Mouse (Mus musculus): ENCODE results near the gene Ltbp3.

Ltbp3 gene

GRCm38 (mm10) chr19:5750951-5751350 lies 10.2 kb downstream of the Ltbp3 start:
- no peak for DNase-seq (ENCODE audit: low read depth, low spot score)

- DNase-seq (ENCODE audit: low read depth, low spot score) = no peak
These were observed 11.0 kb downstream of the Ltbp3 start for GRCm38 (mm10) chr19:5751742-5752141.

GRCm38 (mm10) chr19:5756321-5756985 lies 15.7 kb downstream of the Ltbp3 start:
- DNase-seq (ENCODE audit: low read depth, low spot score) = no peak

DNA sequence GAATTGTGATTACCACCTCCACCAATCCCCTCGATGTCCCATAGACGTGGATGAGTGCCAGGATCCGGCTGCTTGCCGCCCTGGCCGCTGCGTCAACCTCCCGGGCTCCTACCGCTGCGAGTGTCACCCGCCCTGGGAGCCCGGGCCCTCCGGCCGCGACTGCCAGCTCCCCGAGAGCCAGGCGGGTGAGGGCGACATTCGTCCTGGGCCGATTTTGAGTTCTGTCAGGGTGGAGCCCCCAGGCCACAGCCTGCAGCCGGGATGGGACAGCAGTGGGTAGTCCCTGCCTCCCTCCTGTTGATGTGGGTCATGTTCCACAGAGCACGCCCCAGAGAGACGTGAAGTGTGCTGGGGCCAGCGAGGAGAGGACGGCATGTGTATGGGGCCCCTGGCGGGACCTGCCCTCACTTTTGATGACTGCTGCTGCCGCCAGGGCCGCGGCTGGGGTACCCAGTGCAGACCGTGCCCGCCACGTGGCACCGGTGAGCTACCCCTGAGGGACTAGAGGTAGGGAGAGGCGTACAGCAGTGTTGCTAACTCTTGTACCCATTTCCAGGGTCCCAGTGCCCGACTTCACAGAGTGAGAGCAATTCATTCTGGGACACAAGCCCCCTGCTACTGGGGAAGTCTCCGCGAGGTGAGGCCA lies 16.4 kb downstream of the Ltbp3 start:
- no peak for DNase-seq (ENCODE audit: low read depth, low spot score)

DNA sequence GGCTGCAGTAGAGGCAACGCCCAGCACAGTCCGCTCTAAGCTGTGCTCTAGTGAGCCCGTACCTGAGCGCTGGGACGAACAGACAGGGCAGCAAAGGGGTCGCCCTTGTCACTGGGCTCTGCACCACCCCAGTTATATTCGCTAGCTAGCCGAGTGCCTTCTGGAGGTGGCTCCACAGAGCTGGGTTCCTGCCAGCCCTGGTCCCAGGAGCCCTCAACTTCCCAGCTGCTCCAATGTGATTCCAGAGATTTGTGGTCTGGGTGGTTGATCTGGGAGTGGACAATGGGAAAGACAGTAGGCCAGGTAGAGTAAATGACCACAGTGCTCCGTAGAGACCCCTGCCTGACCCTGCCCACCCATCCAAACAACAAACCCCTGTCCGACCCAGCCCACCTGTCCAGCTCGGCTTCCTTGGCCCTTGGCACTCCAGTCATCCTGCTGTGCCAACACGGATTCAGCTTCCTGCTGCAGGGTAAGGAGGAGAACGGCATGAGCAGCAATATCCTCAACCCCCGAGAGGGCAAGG lies 18.2 kb downstream of the Ltbp3 start:
- no peak for DNase-seq (ENCODE audit: low read depth, low spot score)

- DNase-seq (ENCODE audit: low read depth, low spot score) = no peak
These were observed 22.5 kb downstream of the Ltbp3 start for GRCm38 (mm10) chr19:5763163-5763562.

DNA sequence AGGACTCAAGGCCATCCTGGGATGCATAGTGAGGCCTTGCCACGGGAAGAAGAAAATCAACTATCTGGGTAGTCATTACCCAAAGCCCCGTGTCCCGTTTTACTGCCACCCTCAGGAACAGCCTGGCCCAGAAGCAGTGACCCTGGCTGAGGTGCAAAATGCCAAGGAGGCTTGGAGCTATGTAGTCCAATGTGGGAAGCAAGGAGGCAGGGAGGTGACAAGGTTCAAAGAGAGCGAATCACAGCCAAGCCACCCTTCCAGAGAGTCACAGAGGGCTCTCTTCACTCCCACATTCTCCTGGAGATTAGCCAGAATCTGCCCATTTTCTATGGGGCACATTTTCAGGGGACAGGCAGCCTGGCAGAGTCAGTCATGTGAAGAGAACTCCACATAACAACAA lies 26.6 kb downstream of the Ltbp3 start:
- no peak for DNase-seq (ENCODE audit: low read depth, low spot score)

- DNase-seq (ENCODE audit: low read depth, low spot score) = peak; percentile 29
These were observed 29.6 kb downstream of the Ltbp3 start for GRCm38 (mm10) chr19:5770311-5770710.

- peak; percentile 89 for DNase-seq (ENCODE audit: low read depth, low spot score)
These were observed 30.5 kb downstream of the Ltbp3 start, which contains the start of gene Scyl1 for GRCm38 (mm10) chr19:5770925-5771860. TSS of gene Scyl1 (minus strand) at chr19:5771419.

- DNase-seq (ENCODE audit: low read depth, low spot score) = no peak
These were observed 36.8 kb downstream of the Ltbp3 start for GRCm38 (mm10) chr19:5777387-5778032.

DNA sequence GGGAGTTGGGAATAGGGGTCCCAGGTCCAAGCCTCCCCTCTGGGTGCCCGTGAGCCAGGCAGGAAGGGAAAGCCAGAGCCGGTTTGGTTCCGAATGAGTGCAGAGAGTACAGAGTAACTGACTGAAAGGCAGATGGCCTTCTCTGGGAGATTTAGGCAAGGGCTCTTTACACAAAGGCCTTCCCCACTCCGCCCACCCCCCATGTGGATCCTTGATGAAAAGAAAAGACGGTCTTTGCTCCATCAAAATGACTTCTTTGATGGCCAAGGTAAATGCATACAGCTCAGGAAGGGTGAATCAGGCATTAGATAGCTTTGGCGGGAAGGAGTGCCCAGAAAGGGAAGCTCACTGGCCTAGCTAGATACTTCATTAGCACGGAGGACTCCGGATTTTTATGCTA lies 37.6 kb downstream of the Ltbp3 start:
- no peak for DNase-seq (ENCODE audit: low read depth, low spot score)

DNA sequence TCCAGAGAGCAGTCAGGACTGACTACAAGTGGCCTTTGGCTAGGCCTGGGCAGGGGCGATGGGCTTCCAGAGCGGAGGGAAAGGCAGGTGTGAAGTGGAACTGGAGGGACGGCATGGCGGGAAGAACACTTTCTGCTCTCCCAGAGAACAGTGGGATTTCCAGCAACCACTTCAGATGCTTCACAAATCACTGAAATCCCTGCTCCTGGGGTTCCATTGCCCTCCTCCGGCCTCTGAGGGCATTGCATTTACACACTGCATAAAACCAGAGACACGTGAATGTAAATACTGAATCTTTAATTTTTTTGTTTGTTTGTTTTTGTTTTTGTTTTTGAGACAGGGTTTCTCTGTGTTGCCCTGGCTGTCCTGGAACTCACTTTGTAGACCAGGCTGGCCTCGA lies 39.5 kb downstream of the Ltbp3 start:
- DNase-seq (ENCODE audit: low read depth, low spot score) = no peak

DNA sequence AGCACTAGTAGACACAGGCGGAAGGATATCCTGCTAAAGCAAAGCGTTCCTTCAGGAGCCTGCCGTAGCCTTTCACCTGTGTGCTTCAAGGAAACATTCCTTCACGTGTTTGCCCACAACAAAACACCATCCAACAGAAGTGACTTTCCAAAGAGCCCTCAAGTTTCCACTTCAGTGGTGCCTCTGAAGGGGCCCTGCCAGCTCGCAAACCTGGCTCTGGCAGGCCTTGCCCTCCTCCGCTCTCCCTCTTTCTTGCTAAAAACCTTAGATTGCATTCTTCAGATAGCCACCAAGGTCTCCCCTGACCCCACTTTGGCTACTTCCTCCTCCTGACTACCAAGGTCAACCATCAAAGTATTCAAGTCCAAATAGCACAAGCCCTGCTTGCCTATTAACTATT lies 40.8 kb downstream of the Ltbp3 start:
- DNase-seq (ENCODE audit: low read depth, low spot score) = no peak

- no peak for DNase-seq (ENCODE audit: low read depth, low spot score)
These were observed 41.4 kb downstream of the Ltbp3 start for GRCm38 (mm10) chr19:5782121-5782520.

GRCm38 (mm10) chr19:5784958-5785577 lies 44.4 kb downstream of the Ltbp3 start:
- no peak for DNase-seq (ENCODE audit: low read depth, low spot score)

DNA sequence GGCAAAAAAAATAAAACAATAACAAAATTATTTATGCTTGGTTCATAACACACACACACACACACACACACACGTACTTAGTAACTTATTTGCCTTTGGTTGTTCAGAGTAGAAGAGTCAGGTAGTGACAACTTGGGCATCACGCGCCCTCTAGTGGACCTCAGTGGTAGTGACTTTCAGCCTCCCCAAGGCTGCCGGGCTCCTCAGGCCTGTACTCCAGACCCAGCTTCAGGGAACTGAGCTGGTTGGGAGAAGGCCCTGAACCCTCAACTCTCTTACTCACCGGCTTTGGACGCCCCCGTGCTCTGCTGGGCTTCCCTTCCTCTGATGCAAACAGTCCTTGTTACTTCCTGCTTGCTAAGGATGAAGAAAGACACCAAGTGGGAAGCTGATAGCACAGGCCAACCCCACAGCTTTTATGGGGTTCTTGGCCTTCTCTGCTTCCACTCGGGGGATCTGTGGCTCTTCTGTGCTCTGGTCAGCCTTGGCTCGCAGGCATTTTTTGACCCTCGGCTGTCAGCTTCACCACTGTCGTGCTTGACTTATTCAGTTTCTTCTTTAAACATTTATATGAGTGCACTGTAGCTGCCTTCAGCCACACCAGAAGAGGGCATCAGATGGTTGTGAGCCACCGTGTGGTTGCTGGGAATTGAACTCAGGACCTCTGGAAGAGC lies 45.9 kb downstream of the Ltbp3 start:
- DNase-seq (ENCODE audit: low read depth, low spot score) = peak; percentile 87

DNA sequence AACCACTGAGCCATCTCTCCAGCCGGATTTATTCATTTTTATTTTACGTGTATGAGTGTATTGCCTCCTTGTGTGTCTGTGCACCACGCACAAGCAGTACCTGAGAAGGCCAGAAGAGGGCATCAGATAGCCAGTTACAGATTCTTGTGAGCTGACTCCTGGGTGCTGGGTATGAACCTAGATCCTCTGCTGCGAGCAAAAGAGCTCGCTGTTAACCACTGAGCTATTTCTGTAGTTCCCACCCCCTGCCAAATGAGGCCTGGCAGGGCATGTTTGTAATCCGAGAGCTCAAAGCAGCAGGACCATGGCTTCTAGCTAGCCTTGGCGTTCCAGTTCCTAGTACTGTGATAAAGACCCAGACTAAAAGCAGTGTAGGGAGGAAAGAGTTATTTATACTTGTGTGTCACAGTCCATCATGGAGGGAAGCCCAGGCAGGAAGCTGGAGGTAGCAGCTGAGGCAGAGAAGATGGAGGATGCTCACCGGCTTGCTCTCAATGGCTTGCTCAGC lies 46.5 kb downstream of the Ltbp3 start:
- DNase-seq (ENCODE audit: low read depth, low spot score) = peak; percentile 96

DNA sequence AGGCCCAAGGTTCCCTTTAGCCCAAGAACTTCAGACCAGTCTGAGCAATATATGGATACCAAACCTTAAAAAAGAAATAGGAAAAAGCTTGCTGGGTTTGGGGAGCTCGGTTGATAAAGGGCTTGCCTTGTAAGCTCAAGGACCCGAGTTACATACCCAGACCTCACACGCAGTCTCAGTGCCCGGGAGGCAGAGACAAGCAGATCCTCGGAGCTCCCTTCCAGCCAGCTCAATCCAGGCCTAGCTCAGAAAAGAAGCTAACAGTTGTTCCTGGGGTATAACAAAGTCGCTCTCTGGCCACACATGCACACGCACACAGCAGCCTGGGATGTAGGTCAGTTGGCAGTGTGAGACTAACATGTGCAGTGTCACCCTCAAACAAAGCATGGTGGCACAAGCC lies 47.2 kb downstream of the Ltbp3 start:
- no peak for DNase-seq (ENCODE audit: low read depth, low spot score)

DNA sequence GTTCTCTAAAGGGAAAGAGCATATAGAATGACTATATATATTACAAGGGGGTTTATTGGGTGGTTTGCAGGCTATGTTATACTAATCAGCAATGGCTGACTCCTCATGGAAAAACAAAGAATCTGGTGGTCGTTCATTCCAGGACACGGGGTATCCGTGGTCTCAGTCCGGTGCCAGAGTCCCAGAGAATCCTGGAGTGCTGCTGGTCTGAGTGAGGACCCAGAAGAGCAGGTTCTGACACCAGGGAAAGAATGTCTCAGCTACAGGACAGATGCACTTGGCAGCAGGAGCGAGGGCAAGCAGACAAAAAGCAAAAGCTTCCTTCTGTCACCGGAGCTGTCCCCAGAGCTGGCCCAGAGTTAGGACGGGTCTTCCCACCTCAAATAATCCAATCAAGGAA lies 47.9 kb downstream of the Ltbp3 start:
- DNase-seq (ENCODE audit: low read depth, low spot score) = no peak

GRCm38 (mm10) chr19:5789066-5789465 lies 48.4 kb downstream of the Ltbp3 start:
- no peak for DNase-seq (ENCODE audit: low read depth, low spot score)

Data from skeletal muscle tissue, adult 2 months (tissue).